Comparison of ENCODE assay signal across 11 mouse cellular contexts in the genomic region with DNA sequence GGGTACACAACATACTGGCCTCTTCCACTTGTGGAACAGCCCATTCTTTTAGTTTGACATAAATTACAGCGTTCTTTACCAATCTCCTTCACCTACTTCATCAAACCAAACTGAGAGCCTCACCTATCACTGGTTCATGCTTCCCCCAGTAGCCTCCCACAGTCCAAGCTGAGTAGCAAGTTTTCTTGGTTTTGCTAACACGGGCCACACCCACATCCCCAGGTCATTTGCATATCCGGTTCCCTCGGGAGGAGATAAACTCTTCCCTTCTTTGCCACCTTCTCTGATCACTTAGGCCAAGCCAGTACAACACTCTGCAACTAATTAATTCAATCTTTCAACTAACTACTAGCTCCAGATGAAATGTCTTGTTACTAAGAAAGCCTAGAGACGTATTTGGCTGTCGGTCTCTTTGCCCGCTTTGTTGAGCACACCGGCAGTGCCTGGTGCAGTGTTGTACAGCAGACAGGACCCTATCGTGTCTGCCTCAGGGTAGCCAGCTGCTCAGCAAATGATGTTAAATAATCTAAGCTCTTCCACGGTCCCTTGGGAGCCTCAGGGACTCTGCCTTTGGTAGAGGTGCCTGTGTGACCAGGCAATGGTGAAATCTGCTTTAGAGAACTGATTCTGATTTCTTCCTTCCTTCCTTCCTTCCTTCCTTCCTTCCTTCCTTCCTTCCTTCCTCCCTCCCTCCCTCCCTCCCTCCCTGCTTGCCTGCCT. TPM values are rescaled to one million over a fixed set of nuclear protein-coding genes. Genes with fewer than 3 reads are reported as not detected.
DNase-seq lines count a peak whose midpoint lies in the region; ATAC-seq and TF ChIP-seq lines count a peak whose summit lies in the region.
"Had no signal": no experiment of that assay in that cellular context is flagged by ENCODE, and none has a peak within 500 bp of the region (broad histone marks: within the 10 kb centered on the region; RNA-seq: fewer than 3 reads in every experiment).

No protein-coding gene starts in this region.

- H3K4me1 ChIP-seq in heart, postnatal 0 days (ENCODE audit: control insufficient read depth, insufficient read depth): peaks cover 3% of the 10 kb centered on the region; the same call in 1 of the 2 replicates
- H3K4me1 ChIP-seq in midbrain, embryonic 12.5 days: peaks cover 11% of the 10 kb centered on the region
- no peaks in the 10 kb centered on the region for H3K4me1 ChIP-seq in midbrain, postnatal 0 days (ENCODE audit: insufficient read depth, low read length)

- 42% methylated on average over 10 of the region's 10 CpGs for WGBS in heart, postnatal 0 days
- WGBS in midbrain, embryonic 12.5 days: 40% methylated on average over 10 of the region's 10 CpGs
- WGBS in midbrain, postnatal 0 days: 30% methylated on average over 10 of the region's 10 CpGs

- H3K9me3 ChIP-seq in heart, postnatal 0 days (replicated peaks; ENCODE audit: control insufficient read depth, low read length): no peaks in the 10 kb centered on the region
- H3K9me3 ChIP-seq in midbrain, embryonic 12.5 days: no peaks in the 10 kb centered on the region
- no peaks in the 10 kb centered on the region for H3K9me3 ChIP-seq in midbrain, postnatal 0 days (ENCODE audit: low read length)

- no peak for TF ChIP-seq EP300 in heart, postnatal 0 days (IDR thresholded peaks at IDR 0.05; ENCODE audit: low read depth)

- H3K36me3 ChIP-seq in heart, postnatal 0 days (replicated peaks; ENCODE audit: control insufficient read depth, insufficient read depth, low read length): no peaks in the 10 kb centered on the region
- peaks cover 21% of the 10 kb centered on the region for H3K36me3 ChIP-seq in midbrain, embryonic 12.5 days
- no peaks in the 10 kb centered on the region for H3K36me3 ChIP-seq in midbrain, postnatal 0 days (ENCODE audit: insufficient read depth, low read length)

- TF ChIP-seq POLR2A in brain, embryonic 14.5 days (IDR thresholded peaks at IDR 0.05; ENCODE audit: borderline replicate concordance, extremely low read depth, insufficient read depth, insufficient read length, poor library complexity, severe bottlenecking): no peak

- no peaks in the 10 kb centered on the region for H3K27me3 ChIP-seq in heart, postnatal 0 days (ENCODE audit: control insufficient read depth, insufficient read depth, low read length)
- H3K27me3 ChIP-seq in midbrain, embryonic 12.5 days: no peaks in the 10 kb centered on the region; the same call in 1 of the 2 replicates
- no peaks in the 10 kb centered on the region for H3K27me3 ChIP-seq in midbrain, postnatal 0 days (ENCODE audit: insufficient read depth, low read length)

- no peak overlapping the region for H3K27ac ChIP-seq in heart, postnatal 0 days (ENCODE audit: low read depth)
- 0 out of 2 replicates have a peak overlapping the region, but pooled peaks have one; percentile 42 for H3K27ac ChIP-seq in midbrain, embryonic 12.5 days (replicated peaks)
- no peak overlapping the region for H3K27ac ChIP-seq in midbrain, postnatal 0 days (ENCODE audit: low read depth, low read length)
- H3K27ac ChIP-seq: hindbrain, postnatal 0 days; layer of hippocampus, adult 2 months had no signal

- no peak for ATAC-seq in heart, postnatal 0 days (ENCODE audit: insufficient read depth, low read depth)
- no peak for ATAC-seq in midbrain, embryonic 12.5 days (ENCODE audit: low FRiP score, low read depth)
- no peak for ATAC-seq in midbrain, postnatal 0 days (ENCODE audit: low FRiP score)
- ATAC-seq: hindbrain, postnatal 0 days had no signal

- 0 out of 2 replicates have a peak overlapping the region, but pooled peaks have one; percentile 21 for H3K4me2 ChIP-seq in heart, postnatal 0 days (ENCODE audit: low read depth, low read length)
- 0 out of 2 replicates have a peak overlapping the region, but pooled peaks have one; percentile 0 for H3K4me2 ChIP-seq in midbrain, embryonic 12.5 days (replicated peaks)
- H3K4me2 ChIP-seq in midbrain, postnatal 0 days (ENCODE audit: low read depth, low read length, poor library complexity, severe bottlenecking): no peak overlapping the region

- no peak for DNase-seq in heart, postnatal 0 days (ENCODE audit: low spot score)
- no peak for DNase-seq in heart, adult 18-20 months
- DNase-seq in midbrain, postnatal 0 days (ENCODE audit: low spot score): no peak
- peak; percentile 65 for DNase-seq in brain, embryonic 14.5 days (ENCODE audit: low read depth)
- DNase-seq in mesoderm, embryonic 11.5 days (ENCODE audit: low read depth, low spot score): peak; percentile 39
- DNase-seq in frontal cortex, postnatal 14 days (ENCODE audit: low spot score in 2 of 2): no peak
- DNase-seq: cerebellum, postnatal 10 days; lung, postnatal 10 days had no signal

- H3K4me3 ChIP-seq in heart, postnatal 0 days (ENCODE audit: low read depth, low read length): no peak overlapping the region
- H3K4me3 ChIP-seq in midbrain, embryonic 12.5 days: no peak overlapping the region
- no peak overlapping the region for H3K4me3 ChIP-seq in midbrain, postnatal 0 days (ENCODE audit: low read depth, low read length)
- H3K4me3 ChIP-seq: layer of hippocampus, adult 2 months had no signal

- no peak overlapping the region for H3K9ac ChIP-seq in heart, postnatal 0 days (replicated peaks; ENCODE audit: low read depth, low read length)
- H3K9ac ChIP-seq in midbrain, embryonic 12.5 days (replicated peaks): no peak overlapping the region
- H3K9ac ChIP-seq in midbrain, postnatal 0 days (replicated peaks; ENCODE audit: low read length, poor library complexity, severe bottlenecking): no peak overlapping the region

- no peak for TF ChIP-seq CTCF in heart, postnatal 0 days (IDR thresholded peaks at IDR 0.05; ENCODE audit: low read depth)
- TF ChIP-seq CTCF in midbrain, postnatal 0 days (IDR thresholded peaks at IDR 0.05): no peak
- TF ChIP-seq CTCF in brain, embryonic 14.5 days (IDR thresholded peaks at IDR 0.05; ENCODE audit: borderline replicate concordance, extremely low read depth, insufficient read depth, insufficient read length): no peak

RNA-seq across cellular contexts. Expression of gene Hspb8, which starts 34.3 kb away (rescaled TPM):
- 102 and 111 TPM in 2 replicates for total RNA-seq in heart, postnatal 0 days (2014; rRNA removed; ENCODE audit: low replicate concordance)
- polyA plus RNA-seq in heart, postnatal 0 days (2015; fragmentation: Nextera tagmentation; extraction: Ambion mirVana): 26.9 and 30.3 TPM in 2 replicates
- total RNA-seq in heart, adult 18-20 months (2021): 100 to 1,000 TPM; 423 to 471 TPM
- 5.7 and 6.0 TPM in 2 replicates for polyA plus RNA-seq in midbrain, embryonic 12.5 days (2016; fragmentation: Nextera tagmentation; extraction: Ambion mirVana)
- total RNA-seq in midbrain, postnatal 0 days (2014; rRNA removed): 19.4 and 19.8 TPM in 2 replicates
- 7.5 and 8.0 TPM in 2 replicates for polyA plus RNA-seq in midbrain, postnatal 0 days (2015; fragmentation: Nextera tagmentation; extraction: Ambion mirVana)
- 7.3 and 7.8 TPM in 2 replicates for polyA plus RNA-seq in brain, embryonic 14.5 days (2012; rRNA removed)

Comparison
In these comparisons a context has a peak if more than half of its experiments do, and no peak if none do; other contexts are left out.
1. DNase-seq: peak in brain, embryonic 14.5 days (single experiment) and mesoderm, embryonic 11.5 days (single experiment); none in heart, postnatal 0 days (single experiment), heart, adult 18-20 months (0 of 2), midbrain, postnatal 0 days (single experiment) and frontal cortex, postnatal 14 days (0 of 2).